Mouse (Mus musculus): Measurements from ENCODE around the gene Melk.

The Melk gene

DNA sequence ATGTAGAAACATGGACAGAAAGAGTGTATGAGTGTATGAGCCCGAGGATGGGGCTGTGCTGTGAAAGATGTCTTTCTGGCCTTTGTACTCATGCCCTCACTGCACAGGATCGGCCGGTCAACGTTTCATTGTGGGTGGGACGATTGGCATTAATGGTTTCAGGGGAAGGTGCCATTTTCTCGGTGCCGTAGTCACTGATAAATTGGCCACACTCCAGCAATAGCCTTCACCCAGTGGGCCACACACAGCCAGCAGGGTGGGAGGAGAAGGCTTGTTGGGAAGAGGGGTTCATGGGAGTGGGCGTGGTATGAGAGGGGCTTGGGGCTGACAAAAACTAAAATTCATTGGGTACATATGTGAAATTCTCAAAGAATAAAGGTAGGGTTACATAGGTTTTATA is 34.3 kb downstream of the Melk start:
- DNase-seq, result no peak

DNA sequence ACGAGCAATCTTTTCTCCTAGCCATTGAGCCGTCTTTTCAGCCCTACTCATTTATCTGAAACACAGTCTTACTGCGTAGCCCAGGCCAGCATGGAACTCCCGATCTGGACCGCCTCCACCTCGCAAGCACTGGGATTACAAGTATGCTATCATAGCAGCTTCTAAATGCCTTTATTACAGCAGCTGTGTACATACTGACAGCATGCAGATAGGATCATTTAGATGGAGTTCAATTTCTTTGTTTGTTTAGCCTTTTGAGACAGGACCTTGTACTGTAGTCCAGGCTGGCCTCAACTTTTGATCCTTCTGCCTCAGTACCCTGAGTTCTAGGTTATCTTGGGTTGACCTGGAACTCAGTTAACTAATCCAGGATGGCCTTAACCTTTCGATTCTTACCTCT is 61.0 kb downstream of the Melk start:
- DNase-seq, result no peak

- DNase-seq, result no peak
Observed at GRCm38 (mm10) chr4:44363434-44364013, 62.8 kb downstream of the Melk start.

GRCm38 (mm10) chr4:44392231-44393216 is 91.8 kb downstream of the Melk start:
- no peak for DNase-seq

GRCm38 (mm10) chr4:44402607-44403006 is 101.9 kb downstream of the Melk start:
- peak; percentile 15 for DNase-seq

GRCm38 (mm10) chr4:44404487-44404886 is 103.8 kb downstream of the Melk start:
- no peak for DNase-seq
